Mouse (Mus musculus) forebrain, embryonic 14.5 days (tissue): ENCODE measurements at regions not wholly inside any gene's neighbourhood (a gene's known extent, or its start where the extent isn't known, plus 50 kb on each side); places are given as distances from the start of the nearest gene placed in this dataset.

Source experiments
- ATAC-seq: fragments of 200-750 bp; cut with Nextera tagmentation; 2 replicates; pipeline ENCODE4 v1.8.0; 2017; ENCODE audit warnings: mild to moderate bottlenecking, moderate library complexity
- DNase-seq: peaks from one replicate; pipeline ENCODE4 v3.0.0-alpha.2; 2015; ENCODE audit warnings: low spot score
- H3K27ac ChIP-seq: fragments of 300-500 bp; sonication (generic); 2 replicates; pipeline ENCODE4 v1.5.1; 2014; ENCODE audit warnings: low read depth, mild to moderate bottlenecking, control low read depth, low read length, moderate library complexity
- H3K27me3 ChIP-seq: fragments of 300-500 bp; sonication (generic); replicated peaks from 2 replicates; pipeline ENCODE4 v1.6.1; 2014; ENCODE audit warnings: low read length, control low read depth, mixed read lengths; ENCODE audit not compliant: control insufficient read depth, insufficient read depth
- H3K36me3 ChIP-seq: fragments of 300-500 bp; sonication (generic); 2 replicates; pipeline ENCODE4 v1.6.1; 2014; ENCODE audit warnings: low read length, control low read depth; ENCODE audit not compliant: control insufficient read depth, insufficient read depth
- H3K4me1 ChIP-seq: fragments of 300-500 bp; sonication (generic); 2 replicates; pipeline ENCODE4 v1.6.1; 2014; ENCODE audit warnings: antibody characterized with exemption, low read length, control low read depth; ENCODE audit not compliant: control insufficient read depth, insufficient read depth
- H3K4me2 ChIP-seq: fragments of 300-500 bp; sonication (generic); 2 replicates; pipeline ENCODE4 v1.6.1; 2014; ENCODE audit warnings: mild to moderate bottlenecking, control low read depth, low read length
- H3K4me3 ChIP-seq: fragments of 300-500 bp; sonication (generic); 2 replicates; pipeline ENCODE4 v1.5.1; 2014; ENCODE audit warnings: low read depth, low read length, control low read depth
- H3K9ac ChIP-seq: fragments of 300-500 bp; sonication (generic); 2 replicates; pipeline ENCODE4 v1.6.1; 2014; ENCODE audit warnings: mild to moderate bottlenecking, low read length, control low read depth, moderate library complexity
- H3K9me3 ChIP-seq: fragments of 300-500 bp; sonication (generic); replicated peaks from 2 replicates; pipeline ENCODE4 v1.6.1; 2016; ENCODE audit warnings: low read length, control low read depth, mixed read lengths; ENCODE audit not compliant: control insufficient read depth
- WGBS: fragments of 180-500 bp; shearing (Covaris S2); extraction: QIAGEN DNeasy Blood & Tissue Kit; methylation state at CpG from one replicate; pipeline ENCODE4 v1.1.7; 2014; 5-methylcytosine and 5-hydroxymethylcytosine counted together

- DNase-seq: peak; percentile 12
- Histone ChIP-seq H3K27ac (no peak overlapping the region), H3K4me3 (no peak overlapping the region), H3K36me3 (no peaks in the 10 kb centered on the region), H3K27me3 (no peaks in the 10 kb centered on the region), H3K4me1 (no peaks in the 10 kb centered on the region), H3K9me3 (no peaks in the 10 kb centered on the region), H3K9ac (no peak overlapping the region), H3K4me2 (no peak overlapping the region)
- 74% methylated on average over 5 of the region's 5 CpGs for WGBS
- ATAC-seq: no peak
These were observed 87.7 kb upstream of the Nap1l3 start for GRCm38 (mm10) chrX:122484756-122485424.
